Mouse (Mus musculus) heart, postnatal 0 days (tissue): ENCODE data around the gene Cela2a. TPM values are rescaled to one million over a fixed set of nuclear protein-coding genes. Genes with fewer than 3 reads are reported as not detected.

Experiments
- ATAC-seq: fragments of 200-750 bp; cut with Nextera tagmentation; 2 replicates; pipeline ENCODE4 v1.8.0; 2017; ENCODE audit warnings: low read depth, moderate number of reproducible peaks, moderate library complexity; ENCODE audit not compliant: insufficient read depth
- DNase-seq: peaks from one replicate; pipeline ENCODE4 v3.0.0-alpha.2; 2016; ENCODE audit warnings: low spot score
- H3K27ac ChIP-seq: fragments of 300-500 bp; sonication (generic); 2 replicates; pipeline ENCODE4 v1.5.1; 2014; ENCODE audit warnings: low read depth, mild to moderate bottlenecking
- H3K27me3 ChIP-seq: fragments of 300-500 bp; sonication (generic); 2 replicates; pipeline ENCODE4 v1.6.1; 2014; ENCODE audit warnings: low read length, mixed read lengths; ENCODE audit not compliant: control insufficient read depth, insufficient read depth
- H3K36me3 ChIP-seq: fragments of 300-500 bp; sonication (generic); replicated peaks from 2 replicates; pipeline ENCODE4 v1.6.1; 2014; ENCODE audit warnings: low read length, mixed read lengths; ENCODE audit not compliant: control insufficient read depth, insufficient read depth
- H3K4me1 ChIP-seq: fragments of 300-500 bp; sonication (generic); 2 replicates; pipeline ENCODE4 v1.6.1; 2014; ENCODE audit warnings: antibody characterized with exemption; ENCODE audit not compliant: control insufficient read depth, insufficient read depth
- H3K4me2 ChIP-seq: fragments of 300-500 bp; sonication (generic); 2 replicates; pipeline ENCODE4 v1.6.1; 2014; ENCODE audit warnings: low read depth, mild to moderate bottlenecking, low read length, moderate library complexity
- H3K4me3 ChIP-seq: fragments of 300-500 bp; sonication (generic); 2 replicates; pipeline ENCODE4 v1.5.1; 2014; ENCODE audit warnings: low read depth, low read length
- H3K9ac ChIP-seq: fragments of 300-500 bp; sonication (generic); replicated peaks from 2 replicates; pipeline ENCODE4 v1.6.1; 2014; ENCODE audit warnings: low read depth, low read length, mixed read lengths
- H3K9me3 ChIP-seq: fragments of 300-500 bp; sonication (generic); replicated peaks from 2 replicates; pipeline ENCODE4 v1.6.1; 2016; ENCODE audit warnings: low read length; ENCODE audit not compliant: control insufficient read depth
- CTCF ChIP-seq: IDR thresholded peaks from 2 replicates; pipeline ENCODE4 v1.5.1; 2016; ENCODE audit warnings: antibody characterized with exemption, control low read depth, low read depth
- EP300 ChIP-seq: IDR thresholded peaks from 2 replicates; pipeline ENCODE4 v1.6.1; 2016; ENCODE audit warnings: antibody characterized with exemption, low read depth
- WGBS: fragments of 180-500 bp; shearing (Covaris S2); extraction: QIAGEN DNeasy Blood & Tissue Kit; methylation state at CpG from one replicate; pipeline ENCODE4 v1.1.7; 2014; 5-methylcytosine and 5-hydroxymethylcytosine counted together
- polyA plus RNA-seq: library from polyadenylated mRNA; unstranded; fragments of >200 nt; fragmentation: Nextera tagmentation; extraction: Ambion mirVana; gene quantifications from 2 replicates; pipeline ENCODE4 v1.2.1, GENCODE M21; 2015
- total RNA-seq: library from RNA; depleted of rRNA; stranded (reverse); fragments of >200 nt; gene quantifications from 2 replicates; pipeline ENCODE4 v1.2.3, GENCODE M21; 2014; ENCODE audit warnings: low replicate concordance

The Cela2a gene
- total and polyA plus RNA-seq, 2 experiments from 2014 or later, result 0.20 TPM; not detected in 1

DNA sequence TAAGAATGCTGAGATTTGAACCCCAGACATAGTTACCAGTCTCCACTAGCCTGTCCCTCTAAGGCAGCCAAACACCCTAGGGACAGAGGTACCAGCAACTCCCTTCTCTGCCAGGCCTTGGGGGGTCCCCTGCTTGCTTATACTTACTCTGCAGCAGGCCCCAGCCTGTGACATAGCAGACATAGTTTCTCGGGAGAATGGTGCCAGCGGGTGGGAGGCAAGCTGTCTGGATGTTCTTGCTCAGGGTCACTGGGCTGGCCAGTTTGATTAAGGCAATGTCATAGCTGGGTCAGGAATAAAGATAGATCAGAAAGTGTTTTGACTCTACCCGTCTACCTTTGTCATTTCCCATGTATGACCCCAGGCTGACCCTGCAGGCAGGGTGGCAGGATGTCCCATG lies 4.8 kb downstream of the Cela2a start:
- Histone ChIP-seq H3K36me3 (no peaks in the 10 kb centered on the region), H3K4me2 (no peak overlapping the region), H3K27me3 (no peaks in the 10 kb centered on the region), H3K9me3 (no peaks in the 10 kb centered on the region), H3K27ac (no peak overlapping the region), H3K9ac (no peak overlapping the region), H3K4me1 (no peaks in the 10 kb centered on the region), H3K4me3 (no peak overlapping the region)
- WGBS, result 19% methylated on average over 3 of the region's 3 CpGs
- DNase-seq (no peak), ATAC-seq (peak; percentile 37; the same call in 1 of the 2 replicates)
- no peak for TF ChIP-seq CTCF
- no peak for TF ChIP-seq EP300

DNA sequence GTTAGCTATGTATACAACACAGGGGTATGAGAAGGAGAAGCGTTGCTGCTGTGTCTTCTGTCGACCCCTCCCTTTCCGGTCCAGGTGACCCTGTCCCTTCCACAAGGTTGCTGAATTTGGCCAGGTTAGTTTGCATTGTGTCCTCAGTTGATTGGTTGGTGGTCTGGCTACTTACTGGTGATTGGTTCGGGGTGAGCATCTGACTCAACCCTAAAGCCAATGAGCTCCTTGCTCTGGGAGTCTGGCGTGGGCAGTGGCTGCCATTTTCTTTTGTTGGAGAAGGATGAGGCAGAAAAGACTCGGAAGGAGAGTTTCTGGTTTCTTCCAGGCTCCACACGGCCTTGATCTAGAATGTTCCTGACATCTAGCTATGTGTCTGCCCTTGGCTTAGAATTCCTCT lies 6.6 kb downstream of the Cela2a start:
- H3K4me1 ChIP-seq, result no peaks in the 10 kb centered on the region
- H3K9ac ChIP-seq, result no peak overlapping the region
- H3K36me3 ChIP-seq, result peaks cover 14% of the 10 kb centered on the region
- no peak for DNase-seq
- no peaks in the 10 kb centered on the region for H3K27me3 ChIP-seq
- ATAC-seq, result no peak
- 88% methylated on average over 7 of the region's 7 CpGs for WGBS
- H3K4me2 ChIP-seq, result no peak overlapping the region
- H3K27ac ChIP-seq, result no peak overlapping the region
- no peaks in the 10 kb centered on the region for H3K9me3 ChIP-seq
- no peak overlapping the region for H3K4me3 ChIP-seq
- TF ChIP-seq EP300, result no peak
- no peak for TF ChIP-seq CTCF

- H3K4me1 ChIP-seq, result no peaks in the 10 kb centered on the region
- H3K27ac ChIP-seq, result no peak overlapping the region
- H3K4me3 ChIP-seq, result no peak overlapping the region
- WGBS, result 87% methylated on average over 13 of the region's 13 CpGs
- no peak for TF ChIP-seq EP300
- TF ChIP-seq CTCF, result no peak
- H3K27me3 ChIP-seq, result no peaks in the 10 kb centered on the region
- H3K36me3 ChIP-seq, result peaks cover 19% of the 10 kb centered on the region
- no peak for DNase-seq
- H3K9me3 ChIP-seq, result no peaks in the 10 kb centered on the region
- no peak for ATAC-seq
- no peak overlapping the region for H3K4me2 ChIP-seq
- no peak overlapping the region for H3K9ac ChIP-seq
Measured at GRCm38 (mm10) chr4:141818861-141819260, 7.1 kb downstream of the Cela2a start.

DNA sequence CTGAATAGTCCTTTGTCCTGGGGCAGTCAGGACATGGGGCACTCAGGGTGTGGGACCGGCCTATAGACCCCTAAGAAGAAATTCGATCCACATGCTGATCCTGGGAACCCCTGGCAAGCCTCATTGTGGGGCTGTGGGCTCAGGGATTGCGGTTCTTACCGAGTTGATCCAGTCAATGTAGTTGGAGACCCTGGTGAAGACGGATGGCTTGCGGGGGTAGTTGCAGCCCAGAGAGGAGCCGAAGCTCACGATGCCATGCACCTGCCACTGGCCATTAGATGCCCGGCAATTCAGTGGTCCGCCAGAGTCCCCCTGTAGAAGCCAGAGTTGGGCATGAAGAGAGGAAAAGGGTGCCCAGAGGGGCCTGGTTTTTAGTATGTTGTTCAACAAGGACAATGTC lies 8.3 kb downstream of the Cela2a start:
- TF ChIP-seq EP300 (no peak), CTCF (no peak)
- 81% methylated on average over 10 of the region's 10 CpGs for WGBS

DNA sequence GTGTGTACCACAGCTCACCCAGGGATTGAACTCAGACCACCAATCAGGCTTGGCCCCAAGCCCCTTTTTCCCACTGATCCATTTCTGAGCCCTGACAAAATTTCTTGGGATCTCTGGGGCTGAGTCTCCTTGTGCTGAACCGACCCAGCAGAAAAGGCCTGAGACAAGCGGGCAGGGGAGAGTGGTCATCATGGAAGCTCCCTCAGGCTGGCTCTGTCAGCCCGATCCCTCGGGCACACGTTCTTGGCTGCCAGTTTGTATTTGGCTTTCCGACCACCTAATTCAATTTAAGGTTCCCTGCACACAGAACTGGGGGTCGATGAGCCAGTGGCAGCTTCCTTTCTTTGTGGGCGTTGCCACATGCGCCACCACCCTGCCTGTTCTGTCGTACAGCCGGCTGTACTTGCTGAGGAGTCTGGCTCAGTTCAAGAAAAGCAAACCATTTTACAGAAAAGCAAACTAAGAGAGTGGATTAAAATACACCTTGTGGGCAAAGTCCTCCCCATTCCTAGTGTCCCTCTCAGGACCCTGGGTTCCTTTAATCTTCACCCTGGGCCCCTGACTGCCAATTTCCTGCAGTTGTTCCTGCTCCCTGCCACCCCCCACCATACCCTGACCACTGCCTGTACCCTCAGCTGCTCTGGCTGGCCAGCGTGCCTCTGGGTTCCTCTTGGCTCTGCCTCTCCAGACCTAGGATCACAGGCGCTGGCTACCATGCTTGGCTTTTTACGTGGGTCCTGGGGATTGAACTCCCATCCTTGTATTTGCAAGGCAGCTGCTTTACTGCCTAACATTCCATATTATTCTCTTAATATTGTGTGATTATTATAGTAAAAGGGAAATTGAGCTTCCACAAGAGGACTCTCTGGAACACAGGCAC lies 8.9 kb downstream of the Cela2a start:
- Histone ChIP-seq H3K4me2 (no peak overlapping the region), H3K9ac (no peak overlapping the region), H3K27me3 (no peaks in the 10 kb centered on the region), H3K4me1 (no peaks in the 10 kb centered on the region), H3K4me3 (no peak overlapping the region), H3K9me3 (no peaks in the 10 kb centered on the region), H3K36me3 (peaks cover 36% of the 10 kb centered on the region), H3K27ac (no peak overlapping the region)
- DNase-seq (no peak), ATAC-seq (no peak)
- WGBS, result 73% methylated on average over 14 of the region's 14 CpGs
- no peak for TF ChIP-seq EP300
- no peak for TF ChIP-seq CTCF

More for the DNA sequence above, 8.3 kb downstream of the Cela2a start:
- Histone ChIP-seq H3K36me3 (peaks cover 30% of the 10 kb centered on the region), H3K27me3 (no peaks in the 10 kb centered on the region), H3K9ac (no peak overlapping the region), H3K4me3 (no peak overlapping the region), H3K4me2 (no peak overlapping the region), H3K27ac (no peak overlapping the region), H3K9me3 (no peaks in the 10 kb centered on the region), H3K4me1 (no peaks in the 10 kb centered on the region)
- ATAC-seq (no peak), DNase-seq (no peak)
